Mouse (Mus musculus) small intestine, adult 2 months (tissue): ENCODE measurements around the gene Adad2. TPM values are rescaled to one million over a fixed set of nuclear protein-coding genes. Genes with fewer than 3 reads are reported as not detected.

ENCODE experiments used
- H3K27ac ChIP-seq: fragments of 200-500 bp; 2 replicates; pipeline ENCODE4 v1.5.1; 2012; ENCODE audit warnings: low read depth, low read length, control low read depth, inconsistent platforms; ENCODE audit not compliant: insufficient read depth
- H3K27me3 ChIP-seq: fragments of 200-500 bp; 2 replicates; pipeline ENCODE4 v1.6.1; 2012; ENCODE audit warnings: mild to moderate bottlenecking, moderate library complexity, low read length, inconsistent platforms; ENCODE audit not compliant: control insufficient read depth, insufficient read depth
- H3K36me3 ChIP-seq: fragments of 200-500 bp; 2 replicates; pipeline ENCODE4 v1.6.1; 2012; ENCODE audit warnings: mild to moderate bottlenecking, low read length, control low read depth, inconsistent platforms; ENCODE audit not compliant: control insufficient read depth, insufficient read depth
- H3K4me1 ChIP-seq: fragments of 200-500 bp; 2 replicates; pipeline ENCODE4 v1.6.1; 2012; ENCODE audit warnings: low read length, inconsistent platforms, mixed read lengths; ENCODE audit not compliant: control insufficient read depth, insufficient read depth, insufficient read length
- H3K4me3 ChIP-seq: fragments of 200-500 bp; 2 replicates; pipeline ENCODE4 v1.5.1; 2012; ENCODE audit warnings: low read depth, mild to moderate bottlenecking, control low read depth, inconsistent platforms, low read length, moderate library complexity
- CTCF ChIP-seq: fragments of 200-500 bp; IDR thresholded peaks from 2 replicates; pipeline ENCODE4 v1.5.1; 2012; ENCODE audit warnings: low read depth, mild to moderate bottlenecking, control low read depth, inconsistent platforms, low read length, moderate library complexity, mixed read lengths; ENCODE audit not compliant: insufficient replicate concordance, insufficient read length; ENCODE audit errors: extremely low read depth
- POLR2A ChIP-seq: fragments of 200-500 bp; IDR thresholded peaks from 2 replicates; pipeline ENCODE4 v1.6.1; 2012; ENCODE audit warnings: low read depth, mild to moderate bottlenecking, control low read depth, inconsistent platforms, low read length, moderate library complexity
- WGBS: fragments of 180-500 bp; shearing (Covaris S2); methylation state at CpG from one replicate; pipeline ENCODE4 v1.1.7; 2018; 5-methylcytosine and 5-hydroxymethylcytosine counted together
- polyA plus RNA-seq: library from polyadenylated mRNA; depleted of rRNA; stranded (reverse); fragments of >200 nt; gene quantifications from 2 replicates; pipeline ENCODE4 v1.2.3, GENCODE M21; 2012; rRNA removed

Adad2 gene
- polyA plus RNA-seq, 1 experiment, result 0.96 TPM

DNA sequence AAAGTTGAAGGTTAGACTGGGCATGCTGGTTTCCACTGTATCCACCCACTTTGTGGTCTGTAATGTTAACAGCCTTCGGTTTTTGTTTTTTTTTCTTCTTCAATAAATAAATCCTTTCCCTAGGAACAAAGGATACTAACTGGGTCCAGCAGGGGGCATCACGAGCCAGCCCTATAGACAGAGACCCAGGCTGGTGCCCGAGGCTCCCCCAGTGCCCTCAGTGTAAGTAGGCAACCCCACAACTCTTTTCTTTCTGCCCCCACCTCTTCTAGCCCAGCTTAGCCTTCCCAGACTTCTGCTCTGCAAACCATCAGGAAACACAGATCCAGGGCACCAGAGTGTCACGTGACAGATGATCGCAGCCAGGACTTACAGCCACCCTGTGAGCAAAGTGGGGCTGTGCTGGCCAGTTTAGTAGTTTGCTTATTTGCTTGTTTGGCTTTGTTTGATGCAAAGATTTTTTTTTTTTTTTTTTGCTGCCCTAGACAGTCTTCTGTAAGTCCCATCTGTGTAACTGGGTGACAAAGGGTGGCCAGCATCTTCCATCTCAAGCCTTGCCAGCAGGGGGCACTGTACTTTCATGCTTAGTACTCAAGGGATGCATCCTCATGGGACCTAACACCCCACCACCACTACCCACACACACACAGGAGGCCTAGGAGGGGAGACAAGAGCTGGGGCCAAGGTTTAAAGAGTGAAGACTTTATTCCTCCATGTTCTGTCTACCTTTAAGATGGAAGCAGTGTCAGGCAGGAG is 44.3 kb downstream of the Adad2 start:
- H3K36me3 ChIP-seq, result no peaks in the 10 kb centered on the region
- H3K4me3 ChIP-seq, result no peak overlapping the region
- H3K27me3 ChIP-seq, result no peaks in the 10 kb centered on the region
- H3K4me1 ChIP-seq, result peaks cover 8% of the 10 kb centered on the region; the same call in 1 of the 2 replicates
- TF ChIP-seq CTCF, result peak; percentile 69; the same call in 1 of the 2 replicates
- no peak for TF ChIP-seq POLR2A
- WGBS, result 38% methylated on average over 5 of the region's 5 CpGs
- no peak overlapping the region for H3K27ac ChIP-seq

DNA sequence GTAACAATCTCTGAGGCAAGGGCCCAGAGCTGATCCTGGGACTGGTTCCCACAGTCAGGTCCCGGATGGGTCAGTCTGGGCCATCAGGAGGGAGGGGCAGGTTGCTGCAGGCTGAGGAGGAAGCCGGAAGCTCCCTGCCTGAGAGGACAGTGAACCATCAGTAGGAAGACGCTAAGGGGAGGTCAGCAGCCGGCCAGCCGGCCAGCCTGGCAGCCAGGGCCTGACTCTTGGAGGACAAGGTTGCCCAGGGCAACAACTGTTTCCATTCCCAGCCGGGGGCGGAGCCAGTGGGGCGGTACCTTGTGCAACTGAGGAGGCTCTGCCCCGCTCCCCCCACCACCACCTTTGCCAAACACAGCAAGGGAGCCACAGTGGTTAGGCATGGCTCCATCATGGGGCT is 48.5 kb downstream of the Adad2 start:
- Histone ChIP-seq H3K36me3 (no peaks in the 10 kb centered on the region), H3K27me3 (no peaks in the 10 kb centered on the region), H3K27ac (peak overlapping the region; percentile 57), H3K4me3 (no peak overlapping the region), H3K4me1 (peaks cover 8% of the 10 kb centered on the region; the same call in 1 of the 2 replicates)
- 57% methylated on average over 9 of the region's 9 CpGs for WGBS
- no peak for TF ChIP-seq CTCF
- TF ChIP-seq POLR2A, result no peak

DNA sequence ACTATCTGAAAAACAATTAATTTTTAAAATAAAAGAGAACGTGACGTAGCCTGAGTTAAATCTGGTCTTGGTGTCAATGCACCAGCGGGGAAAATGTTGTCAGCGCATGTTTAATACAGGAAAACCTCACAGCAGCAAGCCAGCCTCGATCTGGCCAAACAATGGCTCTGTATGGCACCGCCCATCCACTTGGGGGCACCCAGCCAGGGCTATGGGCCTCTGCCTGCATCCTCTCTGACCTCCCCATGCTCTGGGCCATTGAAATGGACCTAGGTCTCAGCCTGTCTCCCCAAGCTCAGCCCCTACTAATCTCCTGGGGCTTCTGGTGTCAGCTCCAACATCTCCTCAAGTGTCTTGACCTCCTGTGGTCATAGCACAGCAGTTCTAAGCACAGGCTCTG is 49.3 kb downstream of the Adad2 start:
- no peak overlapping the region for H3K27ac ChIP-seq
- 77% methylated on average over 6 of the region's 6 CpGs for WGBS
- no peaks in the 10 kb centered on the region for H3K27me3 ChIP-seq
- TF ChIP-seq POLR2A (no peak), CTCF (no peak)
- H3K4me3 ChIP-seq, result no peak overlapping the region
- H3K4me1 ChIP-seq, result peaks cover 8% of the 10 kb centered on the region; the same call in 1 of the 2 replicates
- H3K36me3 ChIP-seq, result no peaks in the 10 kb centered on the region

- Histone ChIP-seq H3K4me1 (peaks cover 14% of the 10 kb centered on the region), H3K27me3 (no peaks in the 10 kb centered on the region), H3K4me3 (no peak overlapping the region), H3K27ac (no peak overlapping the region), H3K36me3 (no peaks in the 10 kb centered on the region)
- 86% methylated on average over 11 of the region's 11 CpGs for WGBS
- TF ChIP-seq POLR2A, result no peak
Observed at GRCm38 (mm10) chr8:119663440-119663839, 50.9 kb downstream of the Adad2 start.

- peak overlapping the region; percentile 16 for H3K27ac ChIP-seq
- 77% methylated on average over 6 of the region's 6 CpGs for WGBS
- no peaks in the 10 kb centered on the region for H3K36me3 ChIP-seq
- peaks cover 25% of the 10 kb centered on the region for H3K4me1 ChIP-seq
- H3K27me3 ChIP-seq, result no peaks in the 10 kb centered on the region
- TF ChIP-seq POLR2A, result no peak
- H3K4me3 ChIP-seq, result no peak overlapping the region
Observed at GRCm38 (mm10) chr8:119665270-119665669, 52.7 kb downstream of the Adad2 start.

Other genes starting within 250 kb of the Adad2 start
- 29.0 and 49.6 TPM in 2 replicates for gene Mlycd, start 217.9 kb upstream of the Adad2 start, polyA plus RNA-seq
- 78.7 and 306 TPM in 2 replicates for gene Osgin1, start 178.6 kb upstream of the Adad2 start, polyA plus RNA-seq
- gene Necab2, start 166.0 kb upstream of the Adad2 start, polyA plus RNA-seq, result 0.44 and 0.72 TPM in 2 replicates
- 0.36 and 0.68 TPM in 2 replicates for gene Slc38a8, start 111.0 kb upstream of the Adad2 start, polyA plus RNA-seq
- gene Mbtps1, start 54.0 kb upstream of the Adad2 start, polyA plus RNA-seq, result 24.4 and 43.1 TPM in 2 replicates
- gene Hsdl1, start 37.6 kb upstream of the Adad2 start, polyA plus RNA-seq, result 13.4 and 20.9 TPM in 2 replicates
- gene Dnaaf1, start 37.5 kb upstream of the Adad2 start, polyA plus RNA-seq, result 3.7 and 9.4 TPM in 2 replicates
- gene Taf1c, start 7.5 kb upstream of the Adad2 start, polyA plus RNA-seq, result 15.9 and 23.6 TPM in 2 replicates
- gene Kcng4, start 22.9 kb downstream of the Adad2 start, polyA plus RNA-seq, result 0.38 and 0.82 TPM in 2 replicates
- 33.8 and 34.5 TPM in 2 replicates for gene Wfdc1, start 53.6 kb downstream of the Adad2 start, polyA plus RNA-seq
- 3.0 and 4.8 TPM in 2 replicates for gene Atp2c2, start 87.3 kb downstream of the Adad2 start, polyA plus RNA-seq
- gene Tldc1, start 165.7 kb downstream of the Adad2 start, polyA plus RNA-seq, result 4.6 and 7.4 TPM in 2 replicates
- gene Cotl1, start 227.8 kb downstream of the Adad2 start, polyA plus RNA-seq, result 206 and 264 TPM in 2 replicates
- 11.5 and 23.8 TPM in 2 replicates for gene Klhl36, start 249.5 kb downstream of the Adad2 start, polyA plus RNA-seq